Mouse (Mus musculus): ENCODE data around the gene Adar. TPM values are rescaled to one million over a fixed set of nuclear protein-coding genes. Genes with fewer than 3 reads are reported as not detected.

The Adar gene
- polyA plus RNA-seq (2015; fragmentation: Nextera tagmentation; extraction: Ambion mirVana) = 12.3 and 12.4 TPM in 2 replicates

- Histone ChIP-seq H3K36me3 (ENCODE audit: insufficient read depth, low read length) (no peaks in the 10 kb centered on the region), H3K4me1 (ENCODE audit: insufficient read depth, low read length) (peaks cover 12% of the 10 kb centered on the region), H3K9me3 (ENCODE audit: low read length) (no peaks in the 10 kb centered on the region; the same call in 1 of the 2 replicates), H3K9ac (replicated peaks; ENCODE audit: low read length) (peak within 1 kb of the TSS; percentile 93), H3K27me3 (ENCODE audit: insufficient read depth, low read length) (no peaks in the 10 kb centered on the region; the same call in 1 of the 2 replicates), H3K4me2 (replicated peaks; ENCODE audit: low read depth, low read length) (peak within 1 kb of the TSS; percentile 94), H3K27ac (ENCODE audit: low read length) (0 out of 2 replicates have a peak within 1 kb of the TSS, but pooled peaks have one; percentile 5), H3K4me3 (ENCODE audit: low read length) (peak within 1 kb of the TSS; percentile 92)
- WGBS = 6% methylated on average over 27 of the region's 28 CpGs
- peak; percentile 86 for ATAC-seq (ENCODE audit: low FRiP score, low TSS enrichment)
These were observed at the start of gene Adar for GRCm38 (mm10) chr3:89714359-89715206. Adar (plus strand) TSS chr3:89715022.

- WGBS = 37% methylated on average over 11 of the region's 11 CpGs
- no peak overlapping the region for H3K27ac ChIP-seq (ENCODE audit: low read length)
- no peak overlapping the region for H3K4me3 ChIP-seq (ENCODE audit: low read length)
- H3K9ac ChIP-seq (replicated peaks; ENCODE audit: low read length) = no peak overlapping the region
- no peaks in the 10 kb centered on the region for H3K9me3 ChIP-seq (ENCODE audit: low read length)
- H3K36me3 ChIP-seq (ENCODE audit: insufficient read depth, low read length) = no peaks in the 10 kb centered on the region
- ATAC-seq (ENCODE audit: low FRiP score, low TSS enrichment) = no peak
- peaks cover 18% of the 10 kb centered on the region; the same call in 1 of the 2 replicates for H3K4me1 ChIP-seq (ENCODE audit: insufficient read depth, low read length)
- H3K27me3 ChIP-seq (ENCODE audit: insufficient read depth, low read length) = no peaks in the 10 kb centered on the region
- H3K4me2 ChIP-seq (replicated peaks; ENCODE audit: low read depth, low read length) = 0 out of 2 replicates have a peak overlapping the region, but pooled peaks have one; percentile 11
These were observed 47.7 kb upstream of the Adar start for GRCm38 (mm10) chr3:89667131-89667530.

GRCm38 (mm10) chr3:89671334-89671733 is 43.5 kb upstream of the Adar start:
- H3K9me3 ChIP-seq (ENCODE audit: low read length) = no peaks in the 10 kb centered on the region
- WGBS = 39% methylated on average over 6 of the region's 6 CpGs
- ATAC-seq (ENCODE audit: low FRiP score, low TSS enrichment) = no peak
- H3K4me3 ChIP-seq (ENCODE audit: low read length) = no peak overlapping the region
- H3K4me1 ChIP-seq (ENCODE audit: insufficient read depth, low read length) = peaks cover 6% of the 10 kb centered on the region; the same call in 1 of the 2 replicates
- no peak overlapping the region for H3K27ac ChIP-seq (ENCODE audit: low read length)
- no peak overlapping the region; the same call in 1 of the 2 replicates for H3K9ac ChIP-seq (replicated peaks; ENCODE audit: low read length)
- H3K4me2 ChIP-seq (replicated peaks; ENCODE audit: low read depth, low read length) = no peak overlapping the region
- H3K36me3 ChIP-seq (ENCODE audit: insufficient read depth, low read length) = no peaks in the 10 kb centered on the region
- no peaks in the 10 kb centered on the region for H3K27me3 ChIP-seq (ENCODE audit: insufficient read depth, low read length)

GRCm38 (mm10) chr3:89672573-89673317 is 42.1 kb upstream of the Adar start:
- peaks cover 6% of the 10 kb centered on the region; the same call in 1 of the 2 replicates for H3K4me1 ChIP-seq (ENCODE audit: insufficient read depth, low read length)
- no peaks in the 10 kb centered on the region for H3K36me3 ChIP-seq (ENCODE audit: insufficient read depth, low read length)
- H3K9ac ChIP-seq (replicated peaks; ENCODE audit: low read length) = no peak overlapping the region
- H3K27ac ChIP-seq (ENCODE audit: low read length) = no peak overlapping the region
- ATAC-seq (ENCODE audit: low FRiP score, low TSS enrichment) = no peak
- no peaks in the 10 kb centered on the region for H3K9me3 ChIP-seq (ENCODE audit: low read length)
- H3K4me2 ChIP-seq (replicated peaks; ENCODE audit: low read depth, low read length) = no peak overlapping the region
- H3K27me3 ChIP-seq (ENCODE audit: insufficient read depth, low read length) = no peaks in the 10 kb centered on the region
- H3K4me3 ChIP-seq (ENCODE audit: low read length) = no peak overlapping the region
- 80% methylated on average over 12 of the region's 12 CpGs for WGBS

- no peaks in the 10 kb centered on the region for H3K27me3 ChIP-seq (ENCODE audit: insufficient read depth, low read length)
- no peak overlapping the region for H3K4me3 ChIP-seq (ENCODE audit: low read length)
- WGBS = 81% methylated on average over 5 of the region's 5 CpGs
- H3K27ac ChIP-seq (ENCODE audit: low read length) = no peak overlapping the region
- no peak for ATAC-seq (ENCODE audit: low FRiP score, low TSS enrichment)
- no peaks in the 10 kb centered on the region for H3K9me3 ChIP-seq (ENCODE audit: low read length)
- no peak overlapping the region for H3K9ac ChIP-seq (replicated peaks; ENCODE audit: low read length)
- H3K36me3 ChIP-seq (ENCODE audit: insufficient read depth, low read length) = no peaks in the 10 kb centered on the region
- no peak overlapping the region for H3K4me2 ChIP-seq (replicated peaks; ENCODE audit: low read depth, low read length)
- no peaks in the 10 kb centered on the region for H3K4me1 ChIP-seq (ENCODE audit: insufficient read depth, low read length)
These were observed 37.2 kb upstream of the Adar start for GRCm38 (mm10) chr3:89677617-89678016.

GRCm38 (mm10) chr3:89686031-89686430 is 28.8 kb upstream of the Adar start:
- Histone ChIP-seq H3K9ac (replicated peaks; ENCODE audit: low read length) (no peak overlapping the region), H3K9me3 (ENCODE audit: low read length) (no peaks in the 10 kb centered on the region), H3K4me1 (ENCODE audit: insufficient read depth, low read length) (no peaks in the 10 kb centered on the region), H3K27me3 (ENCODE audit: insufficient read depth, low read length) (0 out of 2 replicates have a peak, but pooled peaks cover 2% of the 10 kb centered on the region), H3K4me2 (replicated peaks; ENCODE audit: low read depth, low read length) (no peak overlapping the region), H3K4me3 (ENCODE audit: low read length) (no peak overlapping the region), H3K27ac (ENCODE audit: low read length) (no peak overlapping the region), H3K36me3 (ENCODE audit: insufficient read depth, low read length) (no peaks in the 10 kb centered on the region)
- ATAC-seq (ENCODE audit: low FRiP score, low TSS enrichment) = no peak
- 50% methylated on average over 5 of the region's 5 CpGs for WGBS

- Histone ChIP-seq H3K27ac (ENCODE audit: low read length) (no peak overlapping the region), H3K27me3 (ENCODE audit: insufficient read depth, low read length) (0 out of 2 replicates have a peak, but pooled peaks cover 2% of the 10 kb centered on the region), H3K36me3 (ENCODE audit: insufficient read depth, low read length) (no peaks in the 10 kb centered on the region), H3K4me1 (ENCODE audit: insufficient read depth, low read length) (no peaks in the 10 kb centered on the region), H3K9ac (replicated peaks; ENCODE audit: low read length) (peak overlapping the region; percentile 70), H3K4me3 (ENCODE audit: low read length) (peak overlapping the region; percentile 51), H3K9me3 (ENCODE audit: low read length) (no peaks in the 10 kb centered on the region), H3K4me2 (replicated peaks; ENCODE audit: low read depth, low read length) (peak overlapping the region; percentile 65)
- WGBS = 6% methylated on average over 25 of the region's 25 CpGs
- ATAC-seq (ENCODE audit: low FRiP score, low TSS enrichment) = peak; percentile 82
These were observed 25.9 kb upstream of the Adar start for GRCm38 (mm10) chr3:89688694-89689581.

- H3K4me2 ChIP-seq (replicated peaks; ENCODE audit: low read depth, low read length) = no peak overlapping the region
- WGBS = 42% methylated on average over 9 of the region's 9 CpGs
- H3K27me3 ChIP-seq (ENCODE audit: insufficient read depth, low read length) = 0 out of 2 replicates have a peak, but pooled peaks cover 2% of the 10 kb centered on the region
- H3K9me3 ChIP-seq (ENCODE audit: low read length) = no peaks in the 10 kb centered on the region
- no peak overlapping the region for H3K27ac ChIP-seq (ENCODE audit: low read length)
- no peak overlapping the region for H3K4me3 ChIP-seq (ENCODE audit: low read length)
- H3K4me1 ChIP-seq (ENCODE audit: insufficient read depth, low read length) = no peaks in the 10 kb centered on the region
- ATAC-seq (ENCODE audit: low FRiP score, low TSS enrichment) = no peak
- no peaks in the 10 kb centered on the region for H3K36me3 ChIP-seq (ENCODE audit: insufficient read depth, low read length)
- H3K9ac ChIP-seq (replicated peaks; ENCODE audit: low read length) = no peak overlapping the region
These were observed 23.0 kb upstream of the Adar start for GRCm38 (mm10) chr3:89691776-89692175.

- no peak overlapping the region for H3K9ac ChIP-seq (replicated peaks; ENCODE audit: low read length)
- H3K4me3 ChIP-seq (ENCODE audit: low read length) = no peak overlapping the region
- H3K36me3 ChIP-seq (ENCODE audit: insufficient read depth, low read length) = no peaks in the 10 kb centered on the region
- 85% methylated on average over 12 of the region's 12 CpGs for WGBS
- H3K27me3 ChIP-seq (ENCODE audit: insufficient read depth, low read length) = no peaks in the 10 kb centered on the region
- no peak for ATAC-seq (ENCODE audit: low FRiP score, low TSS enrichment)
- H3K9me3 ChIP-seq (ENCODE audit: low read length) = no peaks in the 10 kb centered on the region
- H3K27ac ChIP-seq (ENCODE audit: low read length) = no peak overlapping the region
- no peak overlapping the region for H3K4me2 ChIP-seq (replicated peaks; ENCODE audit: low read depth, low read length)
- no peaks in the 10 kb centered on the region for H3K4me1 ChIP-seq (ENCODE audit: insufficient read depth, low read length)
These were observed 18.5 kb upstream of the Adar start for GRCm38 (mm10) chr3:89696152-89696821.
